Mouse (Mus musculus) left cerebral cortex, postnatal 25 days (tissue): Measurements from ENCODE around the gene Kcnj10. TPM values are rescaled to one million over a fixed set of nuclear protein-coding genes. Genes with fewer than 3 reads are reported as not detected.

Source experiments
- DNase-seq, 2 experiments: peaks; one replicate each; pipeline ENCODE4 v3.0.0; 2022; ENCODE audit warnings: low spot score in 2 of 2, mixed read lengths in 1 of 2
- intact Hi-C: fragments of 180-260 bp; cut with DNase I; formaldehyde crosslinking; loops from one replicate; pipeline ENCODE4 v1.15.1; 2025
- total RNA-seq, 2 experiments: library from RNA; stranded (reverse); gene quantifications; 2 replicates each; pipeline ENCODE4 v1.2.3; 2021

Kcnj10 gene
- total RNA-seq, 2 experiments from 2014 or later, result 85.4 to 99.8 TPM

- DNase-seq, result peak; percentile 42 to 64
- intact Hi-C loops, result loop anchor here (10.0 kb wide), 1 partner anchor 914 kb away; no protein-coding TSS in a partner anchor
Measured at GRCm38 (mm10) chr1:172410806-172411205, 69.8 kb downstream of the Kcnj10 start.

- peak; percentile 78 to 85 for DNase-seq
- intact Hi-C loops, result loop anchor here (1.0 to 10.0 kb wide), 4 partner anchors 78 to 987 kb away; partner anchors contain the start of gene Dusp23
Measured at GRCm38 (mm10) chr1:172412204-172412603, 71.2 kb downstream of the Kcnj10 start.

- DNase-seq, result no peak
- intact Hi-C loops, result loop anchor here (2.0 to 10.0 kb wide), 3 partner anchors 219 to 985 kb away; partner anchors contain the start of gene Dusp23
Measured at GRCm38 (mm10) chr1:172413491-172414230, 72.7 kb downstream of the Kcnj10 start.

GRCm38 (mm10) chr1:172414231-172414585 lies 73.2 kb downstream of the Kcnj10 start:
- intact Hi-C loops, result loop anchor here (10.0 kb wide), 1 partner anchor 911 kb away; no protein-coding TSS in a partner anchor
- DNase-seq, result no peak

- DNase-seq, result no peak
- intact Hi-C loops, result loop anchor here (10.0 kb wide), 1 partner anchor 910 kb away; no protein-coding TSS in a partner anchor
Measured at GRCm38 (mm10) chr1:172415061-172415460, 74.1 kb downstream of the Kcnj10 start.

GRCm38 (mm10) chr1:172418173-172418572 lies 77.2 kb downstream of the Kcnj10 start:
- intact Hi-C loops, result loop anchor here (10.0 kb wide), 1 partner anchor 907 kb away; no protein-coding TSS in a partner anchor
- no peak for DNase-seq

- no peak for DNase-seq
- intact Hi-C loops, result loop anchor here (10.0 kb wide), 1 partner anchor 906 kb away; no protein-coding TSS in a partner anchor
Measured at GRCm38 (mm10) chr1:172418642-172419041, 77.6 kb downstream of the Kcnj10 start.

- no peak for DNase-seq
- intact Hi-C loops, result no loop called here
Measured at GRCm38 (mm10) chr1:172420181-172420580, 79.2 kb downstream of the Kcnj10 start.

- no peak for DNase-seq
- intact Hi-C loops, result no loop called here
Measured at GRCm38 (mm10) chr1:172423393-172423792, 82.4 kb downstream of the Kcnj10 start.

Other genes starting within 250 kb of the Kcnj10 start
- gene Pex19, start 214.5 kb upstream of the Kcnj10 start, total RNA-seq, result 10 to 100 TPM; 95.2 to 97.2 TPM
- gene Dcaf8, start 193.1 kb upstream of the Kcnj10 start, total RNA-seq, result 100 to 1,000 TPM; 105 to 108 TPM
- 100 to 1,000 TPM; 411 to 429 TPM for gene Pea15a, start 134.4 kb upstream of the Kcnj10 start, total RNA-seq
- gene Casq1, start 121.3 kb upstream of the Kcnj10 start, total RNA-seq, result under 1 TPM in 1 of 2 experiments, not detected in 1; 0.34 TPM
- not detected for gene Atp1a4, start 82.8 kb upstream of the Kcnj10 start, total RNA-seq
- gene Igsf8, start 79.6 kb upstream of the Kcnj10 start, total RNA-seq, result 100 to 1,000 TPM; 232 to 242 TPM
- 100 to 1,000 TPM; 610 to 694 TPM for gene Atp1a2, start 43.1 kb upstream of the Kcnj10 start, total RNA-seq
- 100 to 1,000 TPM; 126 to 139 TPM for gene Kcnj9, start 11.9 kb upstream of the Kcnj10 start, total RNA-seq
- 1 to 10 TPM; 8.9 to 9.2 TPM for gene Pigm, start 35.3 kb downstream of the Kcnj10 start, total RNA-seq
- gene Slamf9, start 134.1 kb downstream of the Kcnj10 start, total RNA-seq, result under 1 TPM; 0.41 to 0.46 TPM
- 10 to 100 TPM in 1 of 2 experiments, 1 to 10 TPM in 1; 8.7 to 11.1 TPM for gene Igsf9, start 140.6 kb downstream of the Kcnj10 start, total RNA-seq
- 10 to 100 TPM in 1 of 2 experiments, 1 to 10 TPM in 1; 10.0 to 10.8 TPM for gene Tagln2, start 158.8 kb downstream of the Kcnj10 start, total RNA-seq
- 1 to 10 TPM; 3.7 to 4.5 TPM for gene Cfap45, start 179.6 kb downstream of the Kcnj10 start, total RNA-seq
- gene Vsig8, start 214.7 kb downstream of the Kcnj10 start, total RNA-seq, result under 1 TPM; 0.32 to 0.37 TPM
- gene Slamf8, start 249.4 kb downstream of the Kcnj10 start, total RNA-seq, result not detected